Mouse (Mus musculus) erythroblast, embryonic 14.5 days (primary cell): ENCODE measurements around the gene Gm20503. TPM values are rescaled to one million over a fixed set of nuclear protein-coding genes. Genes with fewer than 3 reads are reported as not detected.

Experiments
- H3K27me3 ChIP-seq: 2 replicates; pipeline ENCODE4 v1.6.1; 2012; ENCODE audit warnings: inconsistent platforms; ENCODE audit not compliant: control insufficient read depth
- H3K36me3 ChIP-seq: 2 replicates; pipeline ENCODE4 v1.6.1; 2012; ENCODE audit warnings: mild to moderate bottlenecking, inconsistent platforms; ENCODE audit not compliant: control insufficient read depth
- H3K4me1 ChIP-seq: 2 replicates; pipeline ENCODE4 v1.6.1; 2012; ENCODE audit warnings: inconsistent platforms; ENCODE audit not compliant: control insufficient read depth
- H3K4me3 ChIP-seq: replicated peaks from 2 replicates; pipeline ENCODE3; 2012; ENCODE audit warnings: moderate library complexity, mild to moderate bottlenecking, inconsistent platforms
- H3K9me3 ChIP-seq: 2 replicates; pipeline ENCODE4 v1.6.1; 2012; ENCODE audit warnings: low read length, inconsistent platforms, mixed read lengths; ENCODE audit not compliant: control insufficient read depth
- GATA1 ChIP-seq: IDR thresholded peaks from 2 replicates; pipeline ENCODE4 v1.6.1; 2012; ENCODE audit warnings: low read length, inconsistent platforms, mixed read lengths
- TAL1 ChIP-seq: IDR thresholded peaks from 3 replicates; pipeline ENCODE4 v1.6.1; 2012; ENCODE audit warnings: low read length, inconsistent platforms, mixed read lengths
- polyA plus RNA-seq: library from polyadenylated mRNA; stranded (reverse); fragments of >175 nt; gene quantifications from 2 replicates; pipeline ENCODE4 v1.2.3, GENCODE M21; 2012

The Gm20503 gene
- polyA plus RNA-seq, 1 experiment: not detected

GRCm38 (mm10) chr4:59000614-59001013 is 2.4 kb upstream of the Gm20503 start:
- Histone ChIP-seq H3K36me3 (no peaks in the 10 kb centered on the region), H3K27me3 (no peaks in the 10 kb centered on the region)
- TF ChIP-seq GATA1: no peak
- no peak for TF ChIP-seq TAL1

DNA sequence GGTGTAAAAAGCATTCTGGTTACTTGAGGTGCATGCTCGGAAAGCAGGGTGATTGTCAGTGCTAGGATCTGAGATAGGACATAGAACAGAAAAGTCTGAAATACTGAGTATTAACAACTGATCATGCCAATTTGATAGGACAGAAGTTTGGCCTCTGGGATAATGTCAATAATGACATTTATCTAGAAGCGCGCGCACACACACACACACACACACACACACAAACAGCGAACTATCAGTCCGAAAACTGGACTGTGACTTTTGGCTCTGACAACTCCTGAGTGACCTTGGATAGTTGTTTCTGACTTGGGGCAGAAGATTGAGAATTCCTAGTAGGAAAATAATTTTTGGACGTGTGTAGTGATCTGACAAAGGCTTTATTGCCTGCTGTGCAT is 793 bp downstream of the Gm20503 start:
- Histone ChIP-seq H3K4me3 (peak overlapping the region; percentile 97), H3K36me3 (no peaks in the 10 kb centered on the region), H3K9me3 (no peaks in the 10 kb centered on the region), H3K4me1 (peaks cover 55% of the 10 kb centered on the region), H3K27me3 (no peaks in the 10 kb centered on the region)
- TF ChIP-seq GATA1: no peak
- no peak for TF ChIP-seq TAL1

More at GRCm38 (mm10) chr4:59000614-59001013, 2.4 kb upstream of the Gm20503 start:
- H3K4me1 ChIP-seq: peaks cover 40% of the 10 kb centered on the region
- H3K4me3 ChIP-seq: no peak overlapping the region
- no peaks in the 10 kb centered on the region for H3K9me3 ChIP-seq

GRCm38 (mm10) chr4:59006211-59006610 is 3.2 kb downstream of the Gm20503 start:
- H3K36me3 ChIP-seq: no peaks in the 10 kb centered on the region
- H3K4me3 ChIP-seq: no peak overlapping the region
- H3K4me1 ChIP-seq: peaks cover 71% of the 10 kb centered on the region
- TF ChIP-seq GATA1: no peak
- TF ChIP-seq TAL1: no peak
- H3K9me3 ChIP-seq: no peaks in the 10 kb centered on the region
- no peaks in the 10 kb centered on the region for H3K27me3 ChIP-seq

GRCm38 (mm10) chr4:59007016-59007415 is 4.0 kb downstream of the Gm20503 start:
- Histone ChIP-seq H3K36me3 (no peaks in the 10 kb centered on the region), H3K4me1 (peaks cover 77% of the 10 kb centered on the region), H3K4me3 (no peak overlapping the region), H3K27me3 (no peaks in the 10 kb centered on the region), H3K9me3 (no peaks in the 10 kb centered on the region)
- TF ChIP-seq TAL1 (no peak), GATA1 (no peak)

DNA sequence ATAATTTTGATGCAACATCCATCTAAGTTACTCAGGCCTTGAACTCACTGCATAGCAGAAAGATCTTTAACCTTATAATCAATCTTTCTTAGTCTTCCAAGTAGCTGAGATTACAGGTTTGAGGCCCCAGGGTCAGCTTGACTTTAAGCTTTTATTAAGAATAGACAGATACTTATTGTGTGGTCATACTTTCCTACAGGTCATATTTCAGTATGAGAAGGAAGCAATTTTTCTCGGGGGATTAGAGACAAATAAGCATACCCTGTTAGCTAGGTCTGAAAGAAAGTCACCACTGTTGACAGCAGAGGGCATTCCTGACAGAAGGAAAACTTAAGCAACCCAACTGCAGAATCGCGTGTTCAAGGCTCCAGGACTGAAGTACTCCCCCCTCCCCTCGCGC is 5.0 kb downstream of the Gm20503 start:
- TF ChIP-seq TAL1 (no peak), GATA1 (no peak)
- no peak overlapping the region for H3K4me3 ChIP-seq
- peaks cover 70% of the 10 kb centered on the region for H3K4me1 ChIP-seq
- no peaks in the 10 kb centered on the region for H3K27me3 ChIP-seq
- no peaks in the 10 kb centered on the region for H3K9me3 ChIP-seq
- no peaks in the 10 kb centered on the region for H3K36me3 ChIP-seq

GRCm38 (mm10) chr4:59009186-59009585 is 6.2 kb downstream of the Gm20503 start:
- Histone ChIP-seq H3K36me3 (peaks cover 8% of the 10 kb centered on the region), H3K27me3 (no peaks in the 10 kb centered on the region), H3K4me3 (no peak overlapping the region), H3K9me3 (no peaks in the 10 kb centered on the region), H3K4me1 (peaks cover 59% of the 10 kb centered on the region)
- no peak for TF ChIP-seq GATA1
- TF ChIP-seq TAL1: no peak

- Histone ChIP-seq H3K4me1 (peaks cover 54% of the 10 kb centered on the region), H3K27me3 (no peaks in the 10 kb centered on the region), H3K36me3 (peaks cover 8% of the 10 kb centered on the region), H3K9me3 (no peaks in the 10 kb centered on the region), H3K4me3 (no peak overlapping the region)
- TF ChIP-seq TAL1: no peak
- no peak for TF ChIP-seq GATA1
Measured at GRCm38 (mm10) chr4:59009696-59010095, 6.7 kb downstream of the Gm20503 start.

GRCm38 (mm10) chr4:59011446-59011845 is 8.4 kb downstream of the Gm20503 start:
- H3K4me3 ChIP-seq: no peak overlapping the region
- TF ChIP-seq GATA1 (0 out of 2 replicates have a peak, but pooled peaks have one; percentile 19), TAL1 (no peak)
- peaks cover 16% of the 10 kb centered on the region for H3K36me3 ChIP-seq
- H3K9me3 ChIP-seq: no peaks in the 10 kb centered on the region
- no peaks in the 10 kb centered on the region for H3K27me3 ChIP-seq
- peaks cover 44% of the 10 kb centered on the region for H3K4me1 ChIP-seq

GRCm38 (mm10) chr4:59015181-59015580 is 12.2 kb downstream of the Gm20503 start:
- H3K4me1 ChIP-seq: peaks cover 25% of the 10 kb centered on the region
- H3K9me3 ChIP-seq: no peaks in the 10 kb centered on the region
- TF ChIP-seq GATA1 (no peak), TAL1 (no peak)
- peaks cover 42% of the 10 kb centered on the region for H3K36me3 ChIP-seq
- H3K27me3 ChIP-seq: no peaks in the 10 kb centered on the region
- H3K4me3 ChIP-seq: no peak overlapping the region

GRCm38 (mm10) chr4:59016922-59017321 is 13.9 kb downstream of the Gm20503 start:
- H3K9me3 ChIP-seq: no peaks in the 10 kb centered on the region
- no peaks in the 10 kb centered on the region for H3K27me3 ChIP-seq
- peaks cover 13% of the 10 kb centered on the region for H3K4me1 ChIP-seq
- TF ChIP-seq GATA1 (no peak), TAL1 (no peak)
- peaks cover 52% of the 10 kb centered on the region for H3K36me3 ChIP-seq
- H3K4me3 ChIP-seq: no peak overlapping the region
